Mouse (Mus musculus) kidney, postnatal 10 days (tissue): ENCODE data around the gene Olfr912.

Experiments
- DNase-seq: peaks from one replicate; pipeline ENCODE4 v3.0.0; 2021; ENCODE audit warnings: mixed read lengths

The Olfr912 gene

DNA sequence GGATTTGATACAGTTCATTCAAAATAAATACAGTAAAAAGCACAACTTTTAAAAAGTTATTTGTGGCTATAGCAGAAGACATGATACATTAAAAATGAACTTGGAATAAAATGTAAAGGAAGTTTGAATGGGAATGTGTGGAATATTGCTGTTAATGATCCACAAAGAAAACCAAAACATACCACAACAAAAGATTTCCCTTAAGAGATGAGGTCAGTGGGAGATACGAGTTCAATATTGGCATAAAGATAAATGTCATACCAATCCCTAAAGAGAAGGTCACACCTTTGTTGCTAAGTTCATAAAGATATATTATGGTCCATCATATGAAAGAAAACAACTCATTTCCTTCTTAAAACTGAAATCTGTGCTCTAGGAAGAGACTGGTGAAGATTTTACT, at the start of gene Olfr912:
Olfr912 (plus strand) TSS at position 301 of the 400 bp plus-strand sequence.
- no peak for DNase-seq

GRCm38 (mm10) chr9:38537549-38537948, 42.4 kb upstream of the Olfr912 start, which contains the start of gene Olfr910:
Gene Olfr910 (plus strand): TSS chr9:38537849.
- DNase-seq: no peak

DNA sequence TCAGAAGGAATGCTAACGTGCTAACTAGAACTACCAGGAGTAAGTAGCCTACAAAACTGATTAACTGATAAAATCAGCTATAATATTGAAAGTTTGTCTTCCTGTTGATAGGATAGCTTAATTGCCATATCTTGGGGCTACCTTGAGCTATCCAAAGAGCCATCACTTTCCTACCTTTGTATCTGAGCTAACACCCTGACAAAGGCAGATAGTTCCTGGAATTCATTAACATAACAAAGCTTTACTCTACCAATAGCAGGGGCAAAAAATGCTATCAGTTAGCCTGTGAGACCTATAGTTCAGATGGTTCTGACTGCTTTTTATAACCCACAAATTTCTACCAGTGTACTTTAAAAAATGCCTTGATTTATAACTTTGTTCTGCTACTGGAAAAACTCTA, 11.1 kb downstream of the Olfr912 start:
- DNase-seq: no peak

DNA sequence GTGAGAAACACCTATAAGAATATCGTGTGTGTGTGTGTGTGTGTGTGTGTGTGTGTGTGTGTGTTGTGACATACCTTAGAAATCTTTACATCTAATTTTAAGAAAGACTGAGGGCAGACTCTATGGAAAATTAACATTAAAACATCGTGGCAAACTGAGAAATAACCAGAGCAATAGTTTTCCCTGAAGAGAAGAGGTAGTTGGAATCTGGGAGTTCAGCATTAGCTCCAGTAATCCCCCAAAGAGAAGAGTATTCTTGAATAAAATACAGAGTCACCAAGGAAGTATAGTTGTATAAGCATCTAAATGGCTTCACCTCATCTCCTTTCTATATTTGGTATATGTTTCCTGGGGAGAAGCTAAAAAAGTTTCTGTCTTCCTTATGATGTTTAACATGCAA, 12.5 kb downstream of the Olfr912 start, which contains the start of gene Olfr913:
Olfr913 (plus strand) TSS at position 301 of the 400 bp plus-strand sequence.
- no peak for DNase-seq

GRCm38 (mm10) chr9:38604802-38605201, 24.8 kb downstream of the Olfr912 start, which contains the start of gene Olfr914:
Gene Olfr914 (plus strand): TSS chr9:38605102.
- DNase-seq: no peak

DNA sequence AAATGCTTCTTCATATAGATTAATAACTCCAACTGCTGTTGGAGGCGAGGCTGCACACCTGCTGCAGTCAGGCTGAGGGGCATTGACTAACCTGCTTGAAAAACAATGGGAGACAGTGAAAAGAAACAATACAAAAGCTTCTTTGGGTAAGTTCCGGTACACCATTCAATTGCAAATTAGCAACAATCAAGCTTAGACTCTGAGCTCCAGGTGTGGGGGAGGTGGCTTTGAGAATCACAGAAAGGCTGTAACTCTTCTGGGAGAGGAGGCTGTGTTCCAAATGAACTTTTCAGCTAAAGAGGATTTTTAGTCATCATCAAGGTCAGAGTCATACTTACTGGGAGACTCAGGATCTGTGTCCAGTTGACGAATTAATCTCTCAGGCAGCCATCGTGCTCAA, 52.4 kb downstream of the Olfr912 start:
- DNase-seq: no peak
